Mouse (Mus musculus) frontal cortex, postnatal 25 days (tissue): Measurements from ENCODE around the gene Anp32a.

Source experiments
- DNase-seq, 2 experiments: peaks; one replicate each; pipeline ENCODE4 v3.0.0; 2022; ENCODE audit warnings: low spot score in 2 of 2

The Anp32a gene

DNA sequence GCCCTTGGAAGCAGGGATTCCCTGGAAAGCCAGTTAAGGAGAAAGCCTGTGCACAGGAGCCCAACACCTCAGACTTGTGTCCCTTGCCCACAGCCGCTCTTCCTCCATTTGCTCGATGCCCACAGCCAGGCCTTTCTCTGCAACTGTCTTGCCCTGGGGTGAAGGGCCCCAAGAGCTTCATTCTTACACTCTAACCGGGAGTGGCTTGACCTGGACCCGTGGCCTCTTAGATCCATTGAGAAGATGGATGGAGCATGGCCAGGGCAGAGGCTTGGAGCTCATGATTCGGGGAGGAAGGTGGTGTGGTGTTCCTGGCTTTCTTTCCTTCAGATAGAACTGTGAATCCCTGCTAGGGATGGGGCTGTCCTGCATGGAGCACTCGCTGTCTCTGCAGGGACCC, 28.1 kb downstream of the Anp32a start:
- DNase-seq: no peak

DNA sequence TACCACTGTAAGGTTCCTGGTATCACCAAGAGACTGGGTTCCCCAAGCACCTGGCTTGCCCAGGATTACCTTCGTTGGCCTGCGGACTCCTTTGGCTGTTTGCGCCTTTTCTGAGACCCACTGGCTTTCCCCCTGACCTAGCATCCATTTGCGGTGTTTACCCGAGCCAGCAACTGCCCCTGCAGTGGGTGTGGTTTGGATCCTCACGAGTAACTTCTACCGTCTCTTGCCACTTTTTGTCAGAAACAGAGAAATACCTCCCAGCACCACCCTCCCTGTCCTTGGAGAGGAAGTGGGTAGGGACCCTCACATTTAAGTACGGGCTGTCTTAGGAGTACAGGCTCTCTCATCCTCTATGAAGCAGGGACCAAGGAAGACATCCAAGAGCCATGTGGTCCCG, 29.1 kb downstream of the Anp32a start:
- no peak for DNase-seq

DNA sequence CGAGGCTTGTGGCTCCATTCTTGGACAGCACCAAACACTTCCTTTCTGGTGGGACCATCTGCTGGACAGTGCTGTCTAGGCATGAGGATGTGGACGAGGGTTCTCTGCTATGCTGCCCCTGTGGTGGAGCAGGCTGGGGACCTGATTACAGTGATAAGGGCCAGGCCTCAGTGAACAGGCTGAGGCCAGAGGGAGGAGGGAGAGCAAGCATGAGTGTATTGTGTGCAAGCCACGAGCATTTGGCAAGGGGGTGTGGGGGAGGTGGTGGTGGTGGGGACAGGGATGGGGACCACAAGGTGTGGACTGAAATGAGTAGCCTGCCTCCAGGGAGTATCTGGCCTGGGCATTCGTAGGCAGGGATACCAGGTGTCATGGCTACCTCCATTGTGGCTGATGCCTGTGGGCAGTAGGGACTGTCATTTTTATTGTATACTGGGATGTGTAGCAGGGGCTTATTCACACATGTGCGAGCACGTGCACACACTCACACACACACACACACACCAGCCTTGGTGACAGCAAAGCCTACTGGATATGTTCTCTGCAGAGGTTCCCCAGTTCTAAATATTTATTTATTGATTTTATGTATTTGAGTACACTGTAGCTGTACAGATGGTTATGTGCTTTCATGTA, 29.7 kb downstream of the Anp32a start:
- no peak for DNase-seq

DNA sequence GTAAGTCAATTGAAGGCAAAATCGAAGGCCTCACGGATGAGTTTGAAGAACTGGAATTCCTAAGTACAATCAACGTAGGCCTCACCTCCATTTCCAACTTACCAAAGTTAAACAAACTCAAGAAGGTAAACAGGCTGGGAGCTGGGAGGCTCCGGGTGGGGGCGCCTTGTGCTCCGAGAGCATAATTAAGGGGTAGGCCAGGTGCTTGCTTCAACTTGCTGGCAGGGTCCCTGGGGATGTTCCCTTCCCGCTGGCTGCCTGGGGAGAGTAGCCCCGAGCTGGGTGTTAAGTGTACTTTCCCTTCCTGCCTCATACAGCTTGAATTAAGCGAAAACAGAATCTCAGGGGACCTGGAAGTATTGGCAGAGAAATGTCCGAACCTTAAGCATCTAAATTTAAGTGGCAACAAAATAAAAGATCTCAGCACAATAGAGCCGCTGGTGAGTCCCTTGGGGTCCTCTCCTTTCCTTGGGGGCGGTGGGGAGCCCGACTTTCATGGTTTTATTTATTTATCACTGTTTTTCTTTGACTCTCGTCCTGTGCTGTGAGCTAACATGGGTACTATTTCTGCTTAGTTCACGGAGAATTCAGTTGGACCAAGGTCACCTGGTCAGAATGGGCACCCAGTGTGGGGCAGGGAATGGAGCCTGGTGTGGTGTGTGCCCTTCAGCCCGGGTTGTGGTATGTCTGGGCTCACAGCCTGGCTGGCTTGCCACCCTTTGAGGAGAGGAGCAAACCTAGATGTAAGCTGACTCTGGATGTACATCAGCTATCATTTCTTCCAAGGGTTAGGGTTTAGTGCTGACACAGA, 30.9 kb downstream of the Anp32a start:
- DNase-seq: no peak

DNA sequence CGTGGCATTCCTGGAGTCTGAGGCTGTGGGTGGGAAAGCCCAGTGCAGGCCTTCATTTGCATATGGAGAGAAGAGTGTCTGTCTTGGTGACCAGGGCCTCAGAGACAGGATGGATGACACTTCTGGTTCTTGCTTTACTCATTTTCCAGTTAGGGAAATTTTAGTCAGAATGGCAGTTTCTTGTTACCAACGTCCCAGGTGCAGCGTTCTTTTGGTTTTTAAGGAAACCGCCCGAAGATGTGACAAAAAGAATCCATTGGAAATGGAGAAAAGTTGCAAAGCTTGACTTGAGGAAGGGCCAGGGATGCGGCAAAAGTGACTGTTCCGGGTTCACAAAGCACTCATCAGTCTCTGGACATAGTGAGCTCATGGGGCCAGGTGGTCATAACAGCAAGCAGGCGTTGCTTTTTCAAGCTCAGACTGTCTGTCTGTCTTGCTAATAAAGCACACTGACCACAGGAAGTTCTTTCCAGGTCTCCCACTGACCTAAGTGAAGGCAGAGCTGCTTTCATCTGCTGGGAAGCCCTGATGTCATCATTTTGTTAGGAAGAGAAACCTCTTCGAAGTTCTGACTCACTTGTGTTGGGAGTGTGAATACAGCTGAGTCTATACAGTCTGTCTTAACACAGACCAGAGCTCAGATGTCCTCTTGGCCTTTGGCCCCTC, 31.6 kb downstream of the Anp32a start:
- DNase-seq: no peak

DNA sequence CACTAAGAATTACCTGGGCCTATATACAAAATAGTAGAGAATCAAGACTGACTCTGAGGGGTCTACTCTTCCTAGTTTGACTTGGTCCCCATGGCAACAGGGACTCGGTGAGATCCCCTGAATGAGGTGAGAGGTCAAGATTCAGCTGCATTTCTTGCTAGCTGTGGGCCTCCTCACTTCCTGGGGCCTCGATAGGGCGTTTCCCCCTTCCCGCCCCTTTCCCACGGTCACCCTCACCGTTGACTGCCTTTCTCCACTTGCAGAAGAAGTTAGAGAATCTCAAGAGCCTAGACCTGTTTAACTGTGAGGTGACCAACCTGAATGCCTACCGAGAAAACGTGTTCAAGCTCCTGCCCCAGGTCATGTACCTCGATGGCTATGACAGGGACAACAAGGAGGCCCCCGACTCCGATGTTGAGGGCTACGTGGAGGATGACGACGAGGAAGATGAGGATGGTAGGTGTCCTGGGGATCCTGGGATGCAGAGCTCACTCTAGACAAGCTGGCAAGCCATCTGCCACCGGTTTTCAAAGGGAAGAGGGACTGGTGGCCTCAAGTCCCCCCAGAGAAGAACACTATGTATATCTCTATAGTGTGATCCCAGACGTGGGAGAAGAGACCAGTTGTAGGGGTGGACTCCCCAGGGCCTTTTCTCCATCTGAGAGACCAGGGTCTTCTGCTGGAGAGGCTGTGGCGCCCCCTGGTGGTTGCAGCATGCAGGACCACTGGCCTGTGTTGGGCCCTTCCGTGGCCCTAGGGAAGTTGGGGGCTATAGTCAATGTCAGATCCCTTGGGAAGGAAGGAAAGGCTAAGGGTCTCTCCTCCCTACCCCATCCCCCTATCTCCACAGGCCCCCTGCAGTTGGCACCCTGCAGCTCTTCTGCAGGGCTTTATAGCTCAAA, 32.4 kb downstream of the Anp32a start:
- peak; percentile 41 to 58 for DNase-seq

DNA sequence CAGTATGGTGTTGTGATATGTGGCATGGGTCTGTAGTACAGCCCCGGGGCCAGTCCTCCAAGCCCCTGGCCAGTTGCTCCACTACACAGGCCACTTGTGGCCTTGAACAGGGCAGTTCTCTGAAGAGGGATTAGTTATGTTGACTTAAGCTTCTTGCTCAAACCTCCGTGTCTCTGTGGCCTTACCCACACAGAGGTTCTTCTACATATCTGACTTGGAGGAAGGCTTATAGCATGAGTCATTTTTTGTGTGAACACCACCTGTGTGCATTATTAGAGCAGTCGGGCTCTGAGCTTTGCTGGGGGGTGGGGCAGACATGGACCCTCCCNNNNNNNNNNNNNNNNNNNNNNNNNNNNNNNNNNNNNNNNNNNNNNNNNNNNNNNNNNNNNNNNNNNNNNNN, 33.2 kb downstream of the Anp32a start:
- DNase-seq: no peak

DNA sequence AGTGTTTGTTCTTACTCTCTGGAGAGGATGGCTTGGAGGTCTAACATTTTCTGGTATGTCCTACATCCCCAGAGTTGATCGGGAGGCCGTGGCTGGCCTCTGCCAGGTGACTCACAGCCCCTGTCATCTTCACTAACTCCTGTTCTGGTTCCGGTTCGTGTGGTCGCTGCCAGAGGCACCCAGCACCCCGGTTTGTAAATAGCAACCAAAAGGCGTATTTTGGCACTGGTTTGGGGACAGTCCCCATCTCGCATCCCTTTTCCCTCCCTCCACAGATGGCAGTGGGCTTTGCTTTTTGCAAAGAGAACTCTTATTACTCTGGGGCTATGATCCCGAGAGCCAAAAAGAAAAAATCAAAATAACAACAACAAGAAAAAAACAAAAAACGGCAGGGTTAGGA, 36.8 kb downstream of the Anp32a start:
- no peak for DNase-seq

DNA sequence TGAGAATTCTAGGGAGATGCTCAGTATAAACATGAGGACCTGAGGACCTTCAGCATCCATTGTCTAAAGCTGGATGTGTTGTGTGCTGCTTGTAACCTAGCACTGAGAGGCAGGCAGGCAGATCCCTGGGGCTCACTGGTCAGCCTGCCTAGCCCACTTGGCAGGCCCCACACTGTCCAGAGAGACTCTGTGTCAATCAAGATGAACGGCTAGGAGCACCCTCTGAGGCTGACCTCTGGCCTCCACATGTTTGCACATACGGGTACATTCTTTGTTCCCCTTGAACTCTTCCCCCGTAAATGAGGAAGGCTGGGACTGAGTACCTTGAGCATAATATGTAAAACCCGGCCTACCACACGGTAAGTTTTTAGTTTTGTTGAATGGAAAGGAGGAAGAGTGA, 39.3 kb downstream of the Anp32a start:
- no peak for DNase-seq

DNA sequence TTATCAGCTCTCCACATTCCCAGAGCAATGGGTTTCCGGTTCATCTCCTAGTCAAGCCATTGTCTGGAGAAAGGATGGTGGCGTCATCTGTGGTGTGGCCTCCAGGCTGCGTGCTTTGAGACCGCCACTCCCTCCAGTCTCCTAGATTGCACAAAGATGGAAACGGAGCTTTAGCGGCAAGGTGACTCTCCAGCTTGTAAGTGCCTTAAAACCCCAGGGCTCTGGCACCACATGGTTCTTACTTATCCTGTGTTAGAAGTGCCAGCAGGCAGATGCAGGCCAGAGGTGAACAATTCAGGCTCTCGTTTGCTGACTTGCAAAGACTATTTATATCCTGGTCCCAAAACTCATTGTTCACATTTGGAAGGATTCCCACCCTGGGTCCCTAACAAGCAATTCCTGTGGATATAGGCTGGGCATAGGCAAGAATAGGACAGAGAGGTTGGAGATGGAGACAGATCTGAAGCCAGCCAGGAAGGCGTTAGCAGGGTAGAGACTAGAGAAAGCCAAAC, 40.4 kb downstream of the Anp32a start:
- no peak for DNase-seq

DNA sequence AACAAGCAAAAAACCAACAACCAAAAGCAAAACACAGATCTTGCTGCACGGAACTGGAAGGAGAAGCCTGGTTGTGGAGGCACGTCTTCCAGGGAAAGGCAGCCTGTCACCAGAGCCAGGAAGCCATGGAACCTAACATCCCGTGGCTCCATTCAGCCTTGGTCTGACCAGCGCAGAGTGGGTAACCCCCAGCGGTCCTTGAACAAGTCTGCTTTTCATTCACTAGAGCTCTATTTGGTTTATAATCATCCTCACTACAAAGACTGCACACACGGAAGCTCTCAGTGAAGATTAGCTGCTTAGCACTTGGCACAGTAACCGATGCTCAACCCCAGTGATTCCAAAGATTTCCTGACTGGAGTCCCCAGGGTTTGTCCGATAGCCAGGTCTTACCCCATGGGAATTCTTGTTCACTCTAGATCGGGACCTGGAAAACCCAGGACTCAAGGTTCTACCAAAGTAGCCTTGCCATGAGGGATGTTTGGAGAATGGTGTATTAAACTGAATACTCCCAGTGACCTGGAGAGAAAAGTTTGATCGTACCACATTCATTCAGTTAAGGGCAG, 41.5 kb downstream of the Anp32a start:
- DNase-seq: no peak

DNA sequence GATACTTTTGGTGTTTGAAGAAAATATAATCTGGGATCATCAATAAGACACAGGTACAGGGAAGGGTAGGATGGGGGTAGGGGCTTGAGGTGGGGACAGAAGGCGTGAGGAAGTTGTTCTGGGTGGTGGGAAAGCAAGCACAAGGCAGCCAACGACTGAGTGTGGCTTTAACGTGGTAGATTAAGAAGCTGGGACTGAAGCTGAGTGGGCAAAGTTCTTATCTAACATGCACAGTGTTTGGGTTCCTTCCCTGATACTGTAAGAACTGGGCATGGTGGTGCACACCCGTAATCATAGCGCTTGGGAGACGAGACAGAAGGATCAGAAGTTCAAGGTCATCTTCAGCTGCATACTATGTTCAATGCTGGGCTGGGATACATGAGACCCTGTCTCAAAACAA, 44.0 kb downstream of the Anp32a start:
- no peak for DNase-seq

DNA sequence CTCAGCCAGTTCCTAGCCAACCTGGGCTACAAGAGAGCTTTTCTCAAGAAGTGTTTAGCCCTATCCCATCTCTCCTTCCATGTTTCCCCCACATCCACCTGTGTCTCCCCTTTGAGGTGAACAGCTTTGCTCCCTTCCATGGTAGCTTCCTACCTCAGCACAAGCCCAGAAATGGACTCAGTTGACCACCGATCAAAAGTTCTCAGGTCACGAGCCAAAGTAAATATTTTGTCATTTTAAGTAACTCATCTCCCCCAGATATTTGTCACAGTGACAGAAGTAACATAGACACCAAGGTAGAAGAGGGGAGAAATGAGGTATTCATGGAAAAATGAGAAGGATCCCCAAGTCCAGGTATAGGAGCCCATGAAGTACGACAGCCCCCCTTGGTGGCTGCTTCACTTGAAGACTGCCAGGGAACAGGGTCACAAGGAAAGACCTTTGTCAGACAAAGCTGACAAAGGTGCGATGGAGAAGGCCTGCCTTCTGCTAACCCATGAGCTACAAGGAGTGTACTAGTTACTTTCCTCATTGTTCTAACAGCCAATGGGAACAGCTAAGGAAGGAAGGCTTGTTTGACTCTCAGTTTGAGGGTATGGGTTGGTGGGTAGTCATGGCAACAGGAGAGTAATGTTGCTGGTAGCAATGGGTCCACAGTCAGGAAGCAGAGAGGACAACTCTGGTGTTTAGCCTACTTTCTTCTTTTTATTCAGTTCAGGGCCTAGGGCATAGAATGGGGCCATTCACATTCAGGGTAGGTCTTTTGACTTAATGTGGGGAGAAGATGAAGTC, 44.8 kb downstream of the Anp32a start:
- no peak for DNase-seq

DNA sequence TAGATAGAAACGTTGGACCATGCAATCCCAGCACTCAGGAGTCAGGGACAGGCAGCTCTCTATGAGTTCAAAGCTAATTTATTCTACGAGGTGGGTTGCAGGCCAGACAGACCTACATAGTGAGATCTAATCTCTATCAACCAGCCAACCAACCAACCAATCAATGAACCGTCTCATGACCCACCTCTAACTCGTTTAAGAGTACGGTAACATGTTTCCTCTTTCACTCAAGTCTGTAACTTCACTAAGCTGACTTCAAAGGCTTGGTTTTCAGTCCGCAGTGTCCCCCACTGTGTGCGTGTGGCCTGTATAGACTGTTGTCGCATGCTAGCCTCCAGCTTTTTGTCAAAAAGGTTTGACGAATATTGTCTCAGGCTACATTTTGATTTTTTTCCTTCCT, 48.6 kb downstream of the Anp32a start:
- DNase-seq: no peak

DNA sequence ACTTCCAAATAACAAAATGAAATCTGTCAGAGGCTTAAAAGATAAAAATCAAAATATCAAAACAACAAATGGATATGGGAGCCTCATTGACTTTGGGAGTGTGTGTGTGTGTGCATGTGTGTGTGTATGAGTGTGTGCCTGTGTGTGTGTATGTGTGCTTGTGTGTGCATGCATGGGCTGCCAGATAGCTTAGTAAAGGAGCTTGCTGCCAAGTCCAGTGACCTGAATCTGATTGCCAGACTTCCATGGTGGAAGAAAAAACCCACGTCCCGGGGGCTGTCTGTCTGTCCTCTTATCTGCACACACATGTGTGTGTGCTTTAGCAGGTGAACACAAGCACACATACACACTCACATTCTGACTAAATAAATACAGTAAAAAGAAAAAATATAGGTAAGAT, 52.4 kb downstream of the Anp32a start:
- no peak for DNase-seq

DNA sequence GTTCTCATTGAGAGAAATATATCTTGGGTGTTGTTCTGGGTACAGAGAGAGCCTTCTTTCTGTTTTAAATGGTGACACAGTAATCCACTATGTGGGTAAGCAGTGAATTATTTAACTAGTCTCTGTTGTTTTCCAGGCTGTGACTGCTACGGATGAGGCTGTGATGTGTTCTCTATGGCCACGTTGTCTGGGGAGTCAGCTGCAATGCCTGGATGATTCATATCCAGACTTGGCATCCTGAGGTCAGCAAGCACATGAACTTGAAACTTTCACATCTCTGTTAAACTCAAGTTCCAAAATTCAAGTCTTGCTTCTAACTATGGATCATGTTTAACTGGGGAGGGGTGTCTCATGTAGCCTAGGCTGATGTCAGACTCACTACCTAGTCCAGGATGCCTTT, 53.1 kb downstream of the Anp32a start:
- DNase-seq: no peak

DNA sequence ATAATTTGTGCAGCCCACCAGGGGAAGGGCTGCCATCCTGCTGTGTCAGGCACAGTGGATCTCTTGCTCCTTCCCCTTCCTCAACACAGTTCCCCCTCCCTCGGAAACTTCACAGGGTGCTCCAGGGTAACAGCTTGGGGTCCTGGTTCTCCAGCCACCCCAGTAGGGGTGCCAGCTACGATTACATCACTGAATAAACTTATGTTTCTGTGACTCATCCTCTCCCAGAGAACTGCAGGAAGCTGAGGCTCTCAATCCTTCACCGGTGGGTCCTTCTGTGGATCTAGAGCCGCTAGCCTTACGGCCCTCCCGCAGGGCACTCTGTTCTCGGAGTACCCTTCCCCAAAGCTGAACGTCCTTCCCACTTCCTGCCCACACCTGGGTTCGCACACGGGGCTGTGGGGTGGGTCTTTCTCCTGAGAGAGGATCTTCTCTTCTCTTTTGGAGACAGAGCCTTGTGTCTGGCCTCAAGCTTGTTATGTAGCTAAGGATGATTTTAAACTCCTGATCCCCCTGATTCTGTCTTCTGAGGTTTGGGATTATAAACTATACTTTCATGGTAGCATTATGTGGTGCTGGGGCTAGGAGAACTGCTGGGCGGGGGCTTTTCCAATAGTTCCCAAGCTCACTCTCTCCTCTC, 59.6 kb downstream of the Anp32a start:
- no peak for DNase-seq

DNA sequence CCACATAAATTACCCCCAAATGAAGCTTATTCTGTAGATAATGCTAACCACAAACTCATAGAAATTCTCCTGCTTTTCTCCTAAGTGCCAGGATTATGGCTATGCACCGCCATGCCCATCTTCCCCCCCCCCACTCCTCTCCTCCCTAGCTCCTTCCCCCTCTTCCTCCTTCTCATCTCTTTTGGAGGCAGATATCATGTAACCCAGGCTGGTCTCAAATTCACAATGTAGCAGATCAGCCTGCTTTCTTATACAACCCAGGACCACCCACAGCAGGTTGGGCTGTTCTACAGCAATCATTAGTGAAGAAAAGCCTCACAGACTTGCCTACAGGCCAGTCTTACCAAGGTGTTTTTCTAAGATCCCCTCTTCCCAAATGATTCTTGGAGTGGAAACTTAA, 60.5 kb downstream of the Anp32a start:
- DNase-seq: no peak

DNA sequence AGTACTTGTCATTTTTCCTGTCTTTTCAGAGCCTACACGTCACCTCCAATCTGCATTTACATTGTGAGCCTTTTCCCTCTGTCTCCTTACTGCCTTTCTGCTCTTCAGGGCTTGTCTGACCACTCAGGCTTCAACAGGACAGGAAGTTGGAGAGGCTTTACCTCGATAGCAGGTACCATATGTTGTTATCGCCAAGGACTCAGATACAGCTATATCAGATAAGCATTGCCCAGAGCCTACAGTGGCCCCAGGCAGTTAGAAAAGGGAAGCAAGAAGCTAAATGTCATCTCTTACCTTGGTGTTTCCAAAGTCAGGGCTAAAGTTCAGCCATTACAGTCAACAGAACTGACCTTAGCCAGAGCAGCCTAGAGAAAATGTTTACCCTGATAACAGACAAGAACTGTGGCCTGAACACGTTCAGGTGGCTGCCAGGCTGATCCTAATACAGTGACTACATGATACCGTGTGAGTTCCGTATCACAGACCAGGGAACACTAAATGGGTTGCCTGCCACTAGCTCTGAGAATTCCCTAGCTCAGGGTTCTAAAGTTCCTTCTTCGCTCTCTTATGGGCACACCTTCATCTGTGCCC, 65.4 kb downstream of the Anp32a start:
- no peak for DNase-seq
